7 mouse cellular contexts compared by ENCODE assay signal in the genomic region with DNA sequence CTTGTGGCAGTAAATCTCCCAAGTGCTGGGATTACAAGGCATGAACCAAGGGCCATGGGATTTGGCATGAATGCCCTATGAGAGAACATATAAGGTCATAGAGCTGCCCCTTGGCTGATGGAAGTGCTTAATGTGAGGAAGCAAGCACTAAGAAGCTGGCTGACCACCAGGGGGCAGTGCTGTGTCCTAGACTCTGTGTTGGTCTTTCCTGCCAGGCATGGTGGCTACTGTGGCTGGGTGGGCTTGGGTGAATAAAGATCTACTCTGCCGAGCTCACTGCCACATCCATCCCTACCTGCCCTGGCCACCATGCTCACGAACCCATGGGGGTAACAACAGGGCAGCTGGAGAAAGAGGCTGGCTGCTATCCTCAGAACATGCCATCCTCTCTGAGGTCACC. TPM values are rescaled to one million over a fixed set of nuclear protein-coding genes. Genes with fewer than 3 reads are reported as not detected.
DNase-seq lines count a peak whose midpoint lies in the region; TF ChIP-seq lines count a peak whose summit lies in the region.

No protein-coding gene starts in this region.

- no peak for TF ChIP-seq POLR2A in embryonic fibroblast, embryonic 13.5 days (IDR thresholded peaks at IDR 0.05; ENCODE audit: low read depth, low read length)
- no peak for TF ChIP-seq POLR2A in spleen, adult 2 months (IDR thresholded peaks at IDR 0.05; ENCODE audit: low read depth, low read length)

- H3K27ac ChIP-seq in embryonic fibroblast, embryonic 13.5 days (ENCODE audit: insufficient read depth, low read length): no peak overlapping the region
- H3K27ac ChIP-seq in spleen, adult 2 months (ENCODE audit: insufficient read depth, low read length): no peak overlapping the region

- H3K27me3 ChIP-seq in C2C12 (ENCODE audit: control insufficient read depth, insufficient read depth, insufficient read length): peaks cover 34% of the 10 kb centered on the region
- H3K27me3 ChIP-seq in spleen, adult 2 months (ENCODE audit: control insufficient read depth, insufficient read depth, low read length): 0 out of 2 replicates have a peak, but pooled peaks cover 1% of the 10 kb centered on the region

- H3K79me2 ChIP-seq in C2C12 (ENCODE audit: control insufficient read depth, insufficient read depth): no peaks in the 10 kb centered on the region

- H3K79me3 ChIP-seq in C2C12 (ENCODE audit: low read depth): no peaks in the 10 kb centered on the region

- no peaks in the 10 kb centered on the region for H3K4me1 ChIP-seq in embryonic fibroblast, embryonic 13.5 days (ENCODE audit: control insufficient read depth, insufficient read depth, low read length)
- H3K4me1 ChIP-seq in spleen, adult 2 months (ENCODE audit: control insufficient read depth, insufficient read depth, insufficient read length): peaks cover 2% of the 10 kb centered on the region; the same call in 1 of the 2 replicates

- H3K36me3 ChIP-seq in C2C12 (ENCODE audit: control insufficient read depth, insufficient read depth): no peaks in the 10 kb centered on the region
- no peaks in the 10 kb centered on the region for H3K36me3 ChIP-seq in spleen, adult 2 months (ENCODE audit: control insufficient read depth, insufficient read depth, low read length)

- peak; percentile 20 for TF ChIP-seq CTCF in C2C12 (IDR thresholded peaks at IDR 0.05; ENCODE audit: control insufficient read depth, insufficient read depth, insufficient read length)
- peak; percentile 84; the same call in 1 of the 2 replicates for TF ChIP-seq CTCF in embryonic fibroblast, embryonic 13.5 days (IDR thresholded peaks at IDR 0.05; ENCODE audit: borderline replicate concordance, insufficient read depth, low read length)
- peak; percentile 79; the same call in 1 of the 2 replicates for TF ChIP-seq CTCF in spleen, adult 2 months (IDR thresholded peaks at IDR 0.05; ENCODE audit: extremely low read depth, insufficient read depth, insufficient read length, insufficient replicate concordance)

- 44% methylated on average over 2 of the region's 2 CpGs for WGBS in spleen, adult 2 months

- peak; percentile 65 for DNase-seq in 416B (ENCODE audit: low read depth)
- DNase-seq in adrenal gland, postnatal 4 days (ENCODE audit: low spot score in 2 of 2): peak; percentile 52 to 56
- peak; percentile 66 for DNase-seq in kidney, postnatal 14 days
- peak; percentile 63 for DNase-seq in lung, postnatal 25 days (ENCODE audit: low spot score)
- peak; percentile 29 to 72 for DNase-seq in spleen, adult 2 months (ENCODE audit: low read depth in 1 of 2, low spot score in 2 of 2)

- H3K4me3 ChIP-seq in C2C12 (ENCODE audit: insufficient read depth, poor library complexity, severe bottlenecking): no peak overlapping the region
- H3K4me3 ChIP-seq in embryonic fibroblast, embryonic 13.5 days (ENCODE audit: insufficient read depth, low read length): no peak overlapping the region
- H3K4me3 ChIP-seq in spleen, adult 2 months (ENCODE audit: extremely low read depth, insufficient read depth, insufficient read length): no peak overlapping the region

- no peak overlapping the region for H3ac ChIP-seq in C2C12 (ENCODE audit: control insufficient read depth, insufficient read length, low read depth)

TF ChIP-seq in C2C12, 6 proteins besides CTCF, POLR2A, EP300 and RAD21:
- TF ChIP-seq MYOD1 (IDR thresholded peaks at IDR 0.05; ENCODE audit: control insufficient read depth, insufficient read length, low read depth): no peak
- TF ChIP-seq USF1 (IDR thresholded peaks at IDR 0.05; ENCODE audit: low read depth): no peak
- no peak for TF ChIP-seq FOSL1 (IDR thresholded peaks at IDR 0.05; ENCODE audit: insufficient read depth, low read length, poor library complexity, severe bottlenecking)
- TF ChIP-seq MYOG (IDR thresholded peaks at IDR 0.05; ENCODE audit: control insufficient read depth, extremely low read depth, insufficient read length): no peak
- no peak for TF ChIP-seq MAX (IDR thresholded peaks at IDR 0.05)
- TF ChIP-seq CEBPB (IDR thresholded peaks at IDR 0.05; ENCODE audit: low read depth): no peak

RNA-seq across cellular contexts. Expression of gene Disc1, which starts 2.0 kb away (rescaled TPM):
- polyA plus RNA-seq in C2C12 (2012; fragmentation: generic; extraction: Trizol): 0.12 TPM
- 1 to 10 TPM; 4.1 to 4.8 TPM for total RNA-seq in adrenal gland, postnatal 4 days (2021)
- polyA plus RNA-seq in embryonic fibroblast, embryonic 13.5 days (2011; ENCODE audit: insufficient read length, low read depth, missing spikeins): 1.0 TPM in 2 replicates
- polyA plus RNA-seq in spleen, adult 2 months (2012; rRNA removed): 1.6 and 1.8 TPM in 2 replicates

RNA-seq across cellular contexts. Expression of gene Tsnax, which starts 39.2 kb away (rescaled TPM):
- 50.9 TPM for polyA plus RNA-seq in C2C12 (2012; fragmentation: generic; extraction: Trizol)
- 10 to 100 TPM; 83.6 to 88.4 TPM for total RNA-seq in adrenal gland, postnatal 4 days (2021)
- 52.8 and 59.3 TPM in 2 replicates for polyA plus RNA-seq in embryonic fibroblast, embryonic 13.5 days (2011; ENCODE audit: insufficient read length, low read depth, missing spikeins)
- 21.0 and 22.7 TPM in 2 replicates for polyA plus RNA-seq in spleen, adult 2 months (2012; rRNA removed)

Comparison
In these comparisons a context has a peak if more than half of its experiments do, and no peak if none do; other contexts are left out.
1. CTCF ChIP-seq: peak in every context shown above with its lines; median percentile 84 in embryonic fibroblast, embryonic 13.5 days; 79 in spleen, adult 2 months; 20 in C2C12.